Mouse (Mus musculus) c-Kit-positive CD71-negative TER-119-negative erythroid progenitor cells, embryonic 14.5 days (primary cell): ENCODE results near the gene Hnrnpul2.
"Not testable (repeated sequence)": the region's sequence is repeated elsewhere in the genome, so short reads cannot be mapped to it uniquely, and the experiment has no call there.

Experiments used
- DNase-seq: peaks from one replicate; pipeline ENCODE4 v3.0.0-alpha.2; 2013; ENCODE audit warnings: low read depth

Hnrnpul2 gene

DNA sequence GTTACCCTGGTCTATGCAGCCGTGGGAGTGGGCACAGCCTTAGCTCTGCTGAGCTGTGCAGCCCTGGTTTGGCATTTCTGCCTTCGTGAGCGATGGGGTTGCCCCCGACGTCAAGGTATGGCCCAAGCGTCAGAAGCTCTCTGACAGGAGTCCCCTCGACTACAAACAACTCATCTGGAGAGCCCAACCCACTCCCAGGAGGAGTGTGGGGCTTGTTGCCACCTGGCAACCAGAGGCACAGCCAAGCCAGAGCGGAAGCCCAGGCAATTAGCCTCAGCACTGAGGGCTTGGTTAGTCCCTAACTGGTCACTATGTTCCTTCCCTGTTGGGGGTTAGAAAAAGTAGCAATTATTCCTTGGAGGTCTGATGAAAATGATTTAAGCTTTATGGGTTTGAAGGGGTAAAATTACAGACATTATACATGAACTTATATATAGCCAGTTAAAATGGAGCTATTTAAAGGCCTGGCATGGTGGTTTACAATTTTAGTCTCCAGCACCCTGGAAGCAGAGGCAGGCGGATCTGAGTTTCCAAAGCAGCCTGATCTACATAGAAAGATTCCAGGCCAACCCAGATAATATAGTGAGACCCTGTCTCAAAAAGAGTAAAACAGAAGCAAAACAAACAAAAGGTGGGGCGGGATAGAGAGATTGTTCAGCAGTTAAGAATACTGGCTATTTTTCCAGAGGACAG lies 32.6 kb downstream of the Hnrnpul2 start:
- no peak for DNase-seq

DNA sequence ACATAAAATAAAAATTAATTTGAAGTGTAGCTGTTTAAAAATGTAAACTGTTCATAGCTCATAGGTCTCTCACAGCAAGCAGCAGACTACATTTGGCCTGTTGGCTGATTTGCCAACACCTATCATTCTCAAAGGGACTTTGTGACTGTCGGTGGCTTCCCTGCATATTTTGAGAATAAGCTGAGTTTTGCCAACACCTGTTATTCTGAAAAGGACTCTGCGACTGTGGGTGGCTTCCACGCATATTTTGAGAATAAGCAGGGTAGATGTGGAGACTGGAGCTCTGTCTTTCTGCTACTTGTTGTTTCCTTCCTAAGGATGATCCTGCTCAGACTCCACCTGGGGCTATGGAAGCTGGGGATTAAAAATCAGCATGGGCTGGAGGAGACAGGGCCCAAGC lies 33.3 kb downstream of the Hnrnpul2 start:
- no peak for DNase-seq

DNA sequence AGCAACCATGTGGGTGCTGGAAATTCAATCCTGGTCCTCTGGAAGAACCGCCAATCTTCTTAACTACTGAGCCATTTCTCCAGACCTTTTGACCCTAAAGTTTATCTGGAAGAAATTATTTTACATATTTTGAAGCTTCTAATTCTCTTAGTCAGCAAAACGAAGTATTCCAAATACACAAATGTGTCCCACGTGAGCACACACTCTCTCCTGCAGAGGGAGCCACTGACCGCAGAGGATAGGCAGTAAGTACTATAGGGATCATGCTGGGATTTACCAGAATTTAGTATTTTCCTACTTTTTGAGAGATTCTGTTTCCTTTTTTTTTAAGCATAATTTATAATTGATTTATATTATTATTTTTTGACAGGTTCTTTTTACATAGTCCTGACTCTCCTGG lies 37.9 kb downstream of the Hnrnpul2 start:
- peak; percentile 59 for DNase-seq

DNA sequence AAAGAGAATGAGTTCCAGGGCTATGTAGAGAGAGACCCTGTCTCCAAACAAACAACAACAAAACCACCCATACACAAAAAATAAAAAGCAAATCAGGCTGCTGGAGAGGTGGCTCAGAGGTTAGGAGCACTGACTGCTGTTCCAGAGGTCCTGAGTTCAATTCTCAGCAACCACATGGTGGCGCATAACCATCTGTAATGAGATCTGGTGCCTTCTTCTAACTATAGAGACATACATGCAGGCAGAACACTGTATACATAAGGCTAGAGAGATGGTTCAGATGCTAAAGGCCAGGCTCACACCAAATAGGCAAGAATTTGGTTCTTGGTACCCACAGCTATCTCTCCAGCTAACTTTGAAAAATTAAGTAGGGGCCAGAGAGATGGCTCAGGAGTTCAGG lies 39.2 kb downstream of the Hnrnpul2 start:
- no peak for DNase-seq

DNA sequence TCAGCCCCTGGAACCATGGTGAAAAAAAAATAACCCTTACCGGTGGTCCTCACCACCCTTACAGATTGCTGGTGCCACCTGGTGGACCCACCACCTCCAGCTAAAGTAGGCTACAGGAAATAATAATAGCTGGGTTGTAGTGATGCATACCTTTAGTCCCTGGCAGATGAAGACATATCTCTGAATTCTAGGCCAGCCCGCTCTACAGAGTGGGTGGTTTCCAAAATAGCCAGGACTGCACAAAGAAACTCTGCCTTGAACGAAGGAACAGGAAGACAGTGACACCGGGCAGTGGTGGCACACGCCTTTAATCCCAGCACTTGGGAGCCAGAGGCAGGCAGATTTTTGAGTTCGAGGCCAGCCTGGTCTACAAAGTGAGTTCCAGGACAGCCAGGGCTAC lies 44.5 kb downstream of the Hnrnpul2 start:
- no peak for DNase-seq

DNA sequence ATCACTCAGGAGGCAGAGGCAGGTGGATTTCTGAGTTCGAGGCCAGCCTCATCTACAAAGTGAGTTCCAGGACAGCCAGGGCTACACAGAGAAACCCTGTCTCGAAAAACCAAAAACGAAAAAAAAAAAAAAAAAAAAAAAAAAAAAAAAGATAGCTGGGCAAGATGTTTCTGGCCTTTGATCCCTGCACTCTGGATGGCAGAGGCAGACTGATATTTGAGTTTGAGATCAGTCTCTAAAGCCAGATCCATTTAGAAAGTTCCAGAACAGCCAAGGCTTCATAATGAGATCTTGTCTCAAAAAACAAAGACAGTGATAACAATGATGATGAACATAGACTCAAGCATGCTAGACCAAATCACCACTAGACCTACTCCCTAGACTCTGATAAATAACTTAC lies 50.6 kb downstream of the Hnrnpul2 start:
- not testable (repeated sequence) for DNase-seq

DNA sequence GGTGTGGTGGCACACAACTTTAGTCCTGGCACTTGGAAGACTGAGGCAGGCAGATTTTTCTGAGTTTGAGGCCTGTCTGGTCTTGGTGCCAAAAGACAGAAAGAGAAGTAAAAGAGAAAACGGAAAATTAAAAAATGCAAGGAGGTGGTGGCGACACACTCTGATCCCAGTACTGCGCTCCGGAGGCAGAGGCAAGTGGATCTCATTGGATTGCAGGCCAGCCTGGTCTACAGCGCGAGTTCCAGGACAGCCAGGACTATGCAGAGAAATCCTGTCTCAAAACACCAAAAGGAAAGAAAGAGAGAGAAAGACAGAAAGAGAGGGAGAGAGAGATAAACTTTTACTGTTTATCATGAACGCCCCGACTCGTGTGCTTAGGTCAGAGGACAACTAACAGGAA lies 51.0 kb downstream of the Hnrnpul2 start:
- no peak for DNase-seq

DNA sequence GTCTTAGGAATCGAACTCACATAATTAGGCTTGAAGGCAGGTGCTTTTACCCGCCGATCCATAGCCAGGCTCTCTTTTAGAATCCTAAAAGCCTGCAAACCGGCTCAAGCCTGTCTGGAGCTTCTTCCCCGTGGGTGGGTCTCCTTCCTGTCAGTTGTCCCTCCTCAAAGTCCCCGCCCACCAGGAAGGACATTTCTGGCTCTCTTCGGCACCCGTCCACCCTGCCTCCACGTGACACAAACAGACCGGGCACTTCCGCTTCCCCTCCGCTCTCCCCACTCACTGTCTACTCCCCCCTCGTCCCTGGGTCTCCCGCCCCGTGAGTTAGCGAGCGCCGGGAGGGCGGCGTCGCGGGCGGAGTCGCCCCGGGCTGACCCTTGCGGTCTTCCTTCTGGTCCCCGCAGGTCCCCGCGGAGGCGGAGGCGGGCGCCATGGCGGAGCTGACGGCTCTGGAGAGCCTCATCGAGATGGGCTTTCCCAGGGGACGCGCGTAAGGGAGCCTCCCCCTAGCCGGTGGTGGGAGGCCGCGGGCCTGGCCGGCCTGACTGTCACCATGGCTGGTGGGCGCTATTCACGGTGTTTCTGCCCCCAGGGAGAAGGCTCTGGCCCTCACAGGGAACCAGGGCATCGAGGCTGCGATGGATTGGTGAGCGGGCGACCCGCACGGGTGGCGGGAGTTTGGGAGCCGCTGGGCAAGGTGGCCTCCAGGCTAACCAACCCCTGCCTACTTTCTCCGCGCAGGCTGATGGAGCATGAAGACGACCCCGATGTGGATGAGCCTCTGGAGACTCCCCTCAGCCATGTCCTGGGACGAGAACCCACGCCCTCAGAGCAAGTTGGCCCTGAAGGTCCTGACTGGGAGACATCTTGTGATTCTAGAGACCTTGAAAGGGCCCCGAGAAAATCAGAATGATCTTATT lies 51.7 kb downstream of the Hnrnpul2 start, which contains the start of gene Ubxn1:
Gene Ubxn1, plus strand, starts transcription at position 230 of the 920 bp plus-strand sequence.
- peak; percentile 94 for DNase-seq

DNA sequence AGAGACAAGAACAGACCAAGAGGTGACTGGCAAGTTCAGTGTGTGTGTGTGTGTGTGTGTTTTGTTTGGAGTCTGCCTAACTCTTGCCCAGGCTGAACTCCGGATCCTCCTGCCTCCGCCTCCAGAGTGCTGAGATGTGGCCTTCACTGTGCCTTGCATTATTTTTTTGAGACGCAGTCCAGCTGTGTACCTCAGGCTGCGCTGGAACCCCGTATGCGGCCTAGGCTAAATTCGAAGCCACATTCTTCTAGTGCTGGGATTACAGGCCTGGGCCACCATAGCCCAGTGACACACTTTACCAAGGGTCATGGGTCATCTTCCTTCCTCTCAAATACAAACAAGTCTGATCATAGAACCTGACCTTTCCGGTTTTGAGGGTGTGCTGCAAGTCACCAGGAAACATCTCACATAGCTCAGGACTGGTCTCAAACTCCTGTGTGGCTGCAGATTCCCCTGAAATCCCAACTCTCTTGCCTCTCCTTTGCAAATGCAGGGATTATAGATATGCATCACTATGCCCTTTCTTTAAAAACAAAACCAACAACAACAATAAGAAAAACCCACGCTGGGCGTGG lies 52.5 kb downstream of the Hnrnpul2 start:
- DNase-seq = no peak

DNA sequence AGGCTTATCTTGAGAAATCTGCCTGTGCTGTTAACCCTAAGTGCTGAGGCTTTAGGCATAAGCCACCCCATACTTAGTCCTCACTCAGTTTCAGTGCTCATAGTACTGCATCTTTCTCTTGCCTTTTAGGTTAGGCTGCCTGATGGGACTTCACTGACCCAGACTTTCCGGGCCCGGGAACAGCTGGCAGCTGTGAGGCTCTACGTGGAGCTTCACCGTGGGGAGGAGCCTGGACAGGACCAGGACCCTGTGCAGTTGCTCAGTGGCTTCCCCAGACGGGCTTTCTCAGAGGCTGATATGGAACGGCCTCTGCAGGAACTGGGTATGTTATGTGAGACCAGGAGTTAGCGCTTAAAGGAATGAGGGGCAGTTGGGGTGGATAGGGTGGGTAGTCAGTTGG lies 55.2 kb downstream of the Hnrnpul2 start:
- no peak for DNase-seq

DNA sequence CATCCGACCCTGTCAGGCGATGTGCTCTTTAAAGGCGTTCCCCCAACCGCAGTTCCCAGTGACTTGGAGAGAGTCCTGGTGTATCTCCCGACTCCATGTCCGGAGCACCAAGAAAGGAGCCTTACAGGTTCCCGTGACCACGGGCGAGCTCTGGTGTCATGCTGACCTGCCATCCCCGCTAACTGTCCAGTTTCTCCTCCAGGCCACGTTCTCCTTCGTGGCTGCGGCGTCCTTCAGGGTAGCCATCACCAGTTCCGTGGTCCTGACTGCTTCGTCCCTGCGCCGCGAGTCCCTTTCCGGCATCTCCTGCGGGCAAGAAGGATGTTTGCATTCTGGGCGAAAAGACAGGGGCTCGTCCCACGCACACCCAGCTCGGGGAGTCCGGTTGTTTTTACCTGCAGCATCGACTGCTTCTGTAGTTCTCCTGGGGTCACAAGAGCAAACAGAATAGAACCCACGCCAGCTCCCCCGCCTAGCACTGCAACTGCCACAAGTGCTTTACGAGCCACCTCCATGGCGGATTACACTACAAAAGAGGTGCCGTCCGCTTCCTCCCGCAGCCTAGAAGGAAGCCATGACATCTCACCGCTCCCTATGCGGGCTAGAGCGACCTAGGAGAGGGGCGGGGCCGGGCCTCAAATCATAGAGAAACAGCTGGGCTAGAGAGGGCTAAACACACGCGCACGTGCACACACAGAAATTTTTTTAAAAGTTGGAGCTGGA lies 60.7 kb downstream of the Hnrnpul2 start, which contains the start of gene Uqcc3:
Gene Uqcc3, minus strand, starts transcription at position 613 of the 723 bp plus-strand sequence.
- DNase-seq = peak; percentile 82

DNA sequence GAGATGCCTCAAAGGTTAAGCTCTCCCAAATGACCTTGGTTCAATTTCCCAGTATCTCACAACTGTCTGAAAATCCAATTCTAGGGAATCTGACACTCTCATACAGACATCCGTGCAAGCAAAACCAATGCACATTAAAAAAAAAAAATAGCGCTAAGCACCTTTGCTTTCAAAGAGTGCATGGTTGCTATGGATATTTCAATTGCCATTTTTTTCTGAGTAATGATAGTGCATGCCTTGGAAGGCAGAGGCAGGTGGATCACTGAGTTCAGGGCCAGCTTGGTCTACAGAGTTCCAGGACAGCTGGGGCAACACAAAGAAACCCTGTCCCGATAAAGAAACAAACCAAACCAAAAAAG lies 61.2 kb downstream of the Hnrnpul2 start:
- no peak for DNase-seq

DNA sequence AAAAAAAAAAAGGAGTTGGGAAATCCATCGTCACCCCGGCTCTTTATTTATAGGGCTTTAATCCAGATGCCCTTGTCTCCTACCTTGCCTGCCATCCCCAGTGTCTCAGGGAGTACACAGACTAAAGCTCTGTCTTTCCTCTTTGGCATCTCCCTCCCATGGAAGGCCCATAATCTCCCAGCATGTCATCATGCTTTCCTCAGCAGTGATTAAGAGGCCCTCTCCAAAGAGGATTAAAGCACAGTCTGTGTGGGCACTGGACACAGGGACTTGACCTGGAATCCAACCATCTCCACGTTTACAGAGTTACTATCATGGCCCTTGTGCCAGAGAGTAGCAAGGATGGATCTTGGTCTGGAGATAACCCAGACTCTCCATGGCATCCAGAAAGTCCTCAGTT lies 63.8 kb downstream of the Hnrnpul2 start, which contains the start of the genes Lbhd1 and Gm49403:
Gene Lbhd1, plus strand, starts transcription at position 117 of the 400 bp plus-strand sequence.
Gene Gm49403, plus strand, starts transcription at position 315 of the 400 bp plus-strand sequence.
- no peak for DNase-seq
